Mouse (Mus musculus): ENCODE measurements around the gene Rab3il1.

DNA sequence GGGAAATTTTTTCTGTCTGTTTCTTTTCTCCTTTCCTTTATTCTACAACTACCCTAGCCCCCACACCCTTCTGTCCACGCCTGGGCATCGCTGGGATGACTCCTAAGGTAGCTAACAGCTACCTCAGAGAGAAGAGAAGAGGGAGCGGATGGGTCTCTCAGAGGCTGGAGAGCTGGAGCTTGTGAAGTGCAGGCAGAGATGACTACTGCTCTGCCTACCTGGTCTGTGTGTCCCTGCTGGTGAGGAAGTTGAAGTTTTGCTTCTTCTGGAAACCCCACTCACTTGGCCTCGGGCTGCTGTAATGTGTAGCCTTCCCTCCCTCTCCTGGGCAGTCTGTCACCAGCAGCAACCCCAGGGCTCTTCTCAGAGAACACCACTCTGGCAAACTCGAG lies 46.7 kb upstream of the Rab3il1 start:
- TF ChIP-seq CTCF (IDR thresholded peaks at IDR 0.05; ENCODE audit: control insufficient read depth, insufficient read depth, insufficient replicate concordance, low read depth, low read length) (no peak), POLR2A (IDR thresholded peaks at IDR 0.05; ENCODE audit: control insufficient read depth, low read depth, low read length) (no peak)
